Mouse (Mus musculus) midbrain, embryonic 15.5 days (tissue): ENCODE measurements around the gene Tpr. TPM values are rescaled to one million over a fixed set of nuclear protein-coding genes. Genes with fewer than 3 reads are reported as not detected.

Experiments
- ATAC-seq: fragments of 200-750 bp; cut with Nextera tagmentation; replicated peaks from 2 replicates; pipeline ENCODE4 v1.8.0; 2017; ENCODE audit warnings: moderate TSS enrichment
- H3K27ac ChIP-seq: fragments of 300-500 bp; sonication (generic); 2 replicates; pipeline ENCODE4 v1.5.1; 2015; ENCODE audit warnings: mild to moderate bottlenecking, inconsistent platforms
- H3K27me3 ChIP-seq: fragments of 300-500 bp; sonication (generic); replicated peaks from 2 replicates; pipeline ENCODE4 v1.6.1; 2015; ENCODE audit warnings: inconsistent platforms
- H3K36me3 ChIP-seq: fragments of 300-500 bp; sonication (generic); replicated peaks from 2 replicates; pipeline ENCODE4 v1.6.1; 2015; ENCODE audit warnings: inconsistent platforms
- H3K4me1 ChIP-seq: fragments of 300-500 bp; sonication (generic); 2 replicates; pipeline ENCODE4 v1.6.1; 2015; ENCODE audit warnings: inconsistent platforms
- H3K4me2 ChIP-seq: fragments of 300-500 bp; sonication (generic); 2 replicates; pipeline ENCODE4 v1.6.1; 2015; ENCODE audit warnings: inconsistent platforms, mild to moderate bottlenecking, moderate library complexity
- H3K4me3 ChIP-seq: fragments of 300-500 bp; sonication (generic); 2 replicates; pipeline ENCODE4 v1.5.1; 2015; ENCODE audit warnings: mild to moderate bottlenecking, inconsistent platforms
- H3K9ac ChIP-seq: fragments of 300-500 bp; sonication (generic); 2 replicates; pipeline ENCODE4 v1.6.1; 2015; ENCODE audit warnings: mild to moderate bottlenecking, inconsistent platforms
- H3K9me3 ChIP-seq: fragments of 300-500 bp; sonication (generic); 2 replicates; pipeline ENCODE4 v1.6.1; 2016; ENCODE audit warnings: inconsistent platforms
- WGBS: fragments of 180-500 bp; shearing (Covaris S2); methylation state at CpG from one replicate; pipeline ENCODE4 v1.1.7; 2015; ENCODE audit warnings: mixed read lengths; 5-methylcytosine and 5-hydroxymethylcytosine counted together
- polyA plus RNA-seq: library from polyadenylated mRNA; unstranded; fragments of >200 nt; fragmentation: Nextera tagmentation; extraction: Ambion mirVana; gene quantifications from 2 replicates; pipeline ENCODE4 v1.2.1, GENCODE M21; 2015

The Tpr gene
- polyA plus RNA-seq, 1 experiment from 2014 or later: 134 TPM

DNA sequence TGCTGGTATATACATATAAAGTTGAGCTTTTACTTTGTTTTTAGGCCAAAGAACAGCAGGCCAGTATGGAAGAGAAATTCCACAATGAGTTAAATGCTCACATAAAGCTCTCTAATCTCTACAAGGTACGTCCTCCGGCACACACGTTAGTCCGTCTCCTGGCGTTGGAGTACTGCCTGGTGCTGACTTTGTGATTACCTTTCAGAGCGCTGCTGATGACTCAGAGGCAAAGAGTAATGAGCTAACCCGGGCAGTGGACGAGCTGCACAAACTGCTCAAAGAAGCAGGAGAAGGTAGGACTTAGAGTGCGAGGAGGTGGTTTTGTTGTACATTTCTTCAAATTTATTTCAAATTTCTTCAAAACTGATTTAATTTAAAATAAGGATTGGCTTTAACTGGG, 14.6 kb downstream of the Tpr start:
- Histone ChIP-seq H3K27me3 (no peaks in the 10 kb centered on the region), H3K27ac (no peak overlapping the region), H3K4me2 (no peak overlapping the region), H3K9me3 (no peaks in the 10 kb centered on the region), H3K9ac (no peak overlapping the region), H3K4me3 (no peak overlapping the region), H3K4me1 (no peaks in the 10 kb centered on the region), H3K36me3 (peaks cover 54% of the 10 kb centered on the region)
- ATAC-seq: no peak
- WGBS: 95% methylated on average over 9 of the region's 9 CpGs

DNA sequence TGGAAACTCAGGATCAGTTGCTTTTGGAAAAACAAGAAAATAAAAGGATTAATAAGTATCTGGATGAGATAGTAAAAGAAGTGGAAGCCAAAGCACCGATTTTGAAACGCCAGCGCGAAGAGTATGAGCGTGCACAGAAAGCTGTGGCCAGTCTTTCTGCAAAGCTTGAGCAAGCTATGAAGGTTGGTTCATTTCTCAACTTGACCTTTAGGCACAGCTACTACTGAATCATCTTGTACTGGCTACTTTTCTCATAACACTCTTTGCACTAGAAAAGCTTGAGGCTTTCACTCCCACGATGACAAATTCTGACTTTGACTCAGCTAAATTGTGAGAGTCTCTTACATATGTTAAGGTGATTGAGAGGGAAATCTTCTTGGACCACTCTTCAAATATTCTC, 17.4 kb downstream of the Tpr start:
- Histone ChIP-seq H3K4me1 (no peaks in the 10 kb centered on the region), H3K27ac (no peak overlapping the region), H3K9me3 (no peaks in the 10 kb centered on the region), H3K27me3 (no peaks in the 10 kb centered on the region), H3K4me3 (no peak overlapping the region), H3K9ac (no peak overlapping the region), H3K36me3 (peaks cover 61% of the 10 kb centered on the region), H3K4me2 (no peak overlapping the region)
- 96% methylated on average over 6 of the region's 6 CpGs for WGBS
- no peak for ATAC-seq

DNA sequence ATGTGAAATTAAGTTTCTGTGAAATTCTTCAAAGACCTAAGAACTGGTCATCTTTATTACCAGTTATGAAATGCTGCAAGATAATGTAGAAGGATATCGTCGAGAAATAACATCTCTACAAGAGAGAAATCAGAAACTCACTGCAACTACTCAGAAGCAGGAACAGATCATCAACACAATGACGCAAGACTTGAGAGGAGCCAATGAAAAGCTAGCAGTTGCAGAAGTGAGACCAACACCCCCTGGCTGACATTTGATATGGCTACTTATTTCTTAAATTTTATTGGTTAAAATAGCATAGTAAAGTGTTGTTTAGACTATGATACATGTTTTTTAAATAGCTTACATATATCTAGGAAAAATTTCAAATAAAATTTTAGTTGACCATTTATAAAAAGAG, 23.4 kb downstream of the Tpr start:
- Histone ChIP-seq H3K27me3 (no peaks in the 10 kb centered on the region), H3K4me2 (no peak overlapping the region), H3K4me3 (no peak overlapping the region), H3K36me3 (peaks cover 60% of the 10 kb centered on the region), H3K4me1 (no peaks in the 10 kb centered on the region), H3K9me3 (no peaks in the 10 kb centered on the region), H3K27ac (no peak overlapping the region), H3K9ac (no peak overlapping the region)
- ATAC-seq: no peak
- 95% methylated on average over 3 of the region's 3 CpGs for WGBS

DNA sequence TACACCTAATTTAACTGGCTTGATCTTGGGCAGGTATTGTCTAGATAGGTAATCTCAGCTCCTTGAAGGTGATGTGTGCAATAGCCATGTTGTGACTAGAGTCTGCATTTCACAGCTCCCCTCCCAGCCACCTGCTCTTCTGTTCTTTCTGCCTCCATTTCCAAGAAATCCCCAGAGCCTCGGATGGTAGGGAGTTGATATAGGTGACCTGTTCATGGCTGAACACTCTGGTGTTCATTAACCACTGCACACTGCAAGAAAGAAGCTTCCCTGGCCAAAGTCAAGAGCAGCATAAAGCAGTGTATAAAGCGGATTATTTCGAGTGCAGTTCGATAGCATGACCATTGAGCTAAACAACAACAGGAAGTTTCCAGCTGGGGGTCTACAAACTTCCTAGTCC, 25.8 kb downstream of the Tpr start:
- Histone ChIP-seq H3K36me3 (peaks cover 60% of the 10 kb centered on the region), H3K27me3 (no peaks in the 10 kb centered on the region), H3K27ac (no peak overlapping the region), H3K9ac (no peak overlapping the region), H3K4me3 (no peak overlapping the region), H3K9me3 (no peaks in the 10 kb centered on the region), H3K4me1 (no peaks in the 10 kb centered on the region), H3K4me2 (no peak overlapping the region)
- WGBS: 97% methylated on average over 4 of the region's 4 CpGs
- ATAC-seq: no peak

DNA sequence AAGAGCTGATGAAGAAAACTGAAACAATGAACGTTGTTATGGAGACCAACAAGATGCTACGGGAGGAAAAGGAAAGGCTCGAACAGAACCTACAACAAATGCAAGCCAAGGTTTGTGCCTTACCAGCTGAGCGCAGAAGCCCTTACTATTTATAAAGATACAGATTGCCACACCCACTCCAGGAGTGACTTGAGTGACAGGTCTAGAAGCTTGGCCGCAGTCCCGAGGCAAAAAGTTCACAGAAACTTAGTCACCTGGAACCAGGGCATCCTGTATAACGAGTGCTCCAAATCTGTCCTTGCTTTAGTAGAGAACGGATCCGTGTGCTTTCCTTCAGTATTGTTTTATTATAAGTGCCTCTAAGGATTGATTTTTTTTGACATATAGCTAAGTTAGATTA, 33.0 kb downstream of the Tpr start:
- no peaks in the 10 kb centered on the region for H3K4me1 ChIP-seq
- no peak overlapping the region for H3K9ac ChIP-seq
- H3K27me3 ChIP-seq: no peaks in the 10 kb centered on the region
- H3K4me2 ChIP-seq: no peak overlapping the region
- H3K4me3 ChIP-seq: no peak overlapping the region
- no peak overlapping the region for H3K27ac ChIP-seq
- peaks cover 63% of the 10 kb centered on the region for H3K36me3 ChIP-seq
- 90% methylated on average over 9 of the region's 9 CpGs for WGBS
- no peaks in the 10 kb centered on the region for H3K9me3 ChIP-seq
- ATAC-seq: no peak

DNA sequence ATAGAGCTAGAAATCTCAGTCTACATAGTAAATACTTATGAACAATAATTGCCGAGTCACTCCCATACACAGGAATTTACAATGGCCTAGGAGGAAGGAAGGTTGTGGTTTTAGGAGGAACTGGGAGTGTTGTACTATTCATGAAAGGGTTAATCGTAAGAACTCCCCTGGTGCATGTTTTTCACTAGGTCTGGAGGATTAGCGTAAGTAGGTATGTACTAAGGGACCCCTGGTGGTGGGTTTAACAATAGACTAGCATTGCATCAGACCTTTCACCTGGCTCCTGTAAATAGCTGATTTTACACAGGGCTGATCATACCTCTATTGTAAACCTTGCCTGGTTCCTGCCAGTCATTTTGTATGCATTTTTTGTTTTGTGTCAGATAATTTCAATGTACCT, 33.6 kb downstream of the Tpr start:
- no peak overlapping the region for H3K4me3 ChIP-seq
- no peak overlapping the region for H3K4me2 ChIP-seq
- H3K36me3 ChIP-seq: peaks cover 66% of the 10 kb centered on the region
- 57% methylated on average over 3 of the region's 3 CpGs for WGBS
- ATAC-seq: no peak
- H3K4me1 ChIP-seq: no peaks in the 10 kb centered on the region
- H3K9ac ChIP-seq: no peak overlapping the region
- H3K9me3 ChIP-seq: no peaks in the 10 kb centered on the region
- H3K27me3 ChIP-seq: no peaks in the 10 kb centered on the region
- no peak overlapping the region for H3K27ac ChIP-seq

DNA sequence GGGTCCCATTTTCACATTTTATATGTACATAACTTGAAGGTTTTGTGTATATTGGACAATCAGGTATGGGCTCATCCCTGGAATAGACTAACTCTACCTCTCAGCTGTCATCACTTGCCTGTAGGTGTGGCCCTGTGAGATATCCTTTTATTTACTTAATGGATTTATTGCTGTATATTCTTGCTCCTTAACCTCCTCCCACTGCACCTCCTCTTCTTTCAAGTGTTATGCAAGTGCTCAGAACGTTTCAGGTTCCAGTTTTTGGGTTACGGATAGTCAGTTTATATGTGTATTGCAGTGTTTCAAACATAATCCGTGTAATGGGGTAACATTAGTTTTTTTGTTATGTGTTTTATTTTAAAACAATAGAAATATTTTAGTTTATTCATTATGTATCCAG, 46.0 kb downstream of the Tpr start:
- Histone ChIP-seq H3K4me1 (no peaks in the 10 kb centered on the region), H3K4me3 (no peak overlapping the region), H3K27ac (no peak overlapping the region), H3K27me3 (no peaks in the 10 kb centered on the region), H3K4me2 (no peak overlapping the region), H3K36me3 (peaks cover 57% of the 10 kb centered on the region), H3K9me3 (no peaks in the 10 kb centered on the region), H3K9ac (no peak overlapping the region)
- 98% methylated on average over 3 of the region's 3 CpGs for WGBS
- ATAC-seq: no peak

DNA sequence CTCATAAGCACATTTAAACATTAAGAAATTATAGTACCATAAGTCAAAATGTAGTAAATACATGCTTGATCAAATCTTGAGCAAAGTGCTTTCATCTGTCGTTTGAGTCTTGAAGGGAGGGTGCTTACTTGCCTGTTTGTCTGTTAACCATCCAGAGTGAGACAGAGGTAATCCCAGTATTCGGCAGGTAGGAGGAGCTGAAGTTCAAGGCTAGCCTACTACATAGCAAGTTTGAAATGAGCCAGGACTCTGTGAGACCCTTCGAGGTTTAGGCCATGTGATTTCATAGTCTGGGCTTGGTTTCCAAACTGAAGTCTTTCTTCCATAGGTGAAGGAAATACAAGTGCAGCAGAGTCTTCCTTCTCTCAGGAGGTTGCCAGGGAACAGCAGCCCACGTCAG, 49.1 kb downstream of the Tpr start:
- no peak for ATAC-seq
- WGBS: 83% methylated on average over 4 of the region's 4 CpGs

DNA sequence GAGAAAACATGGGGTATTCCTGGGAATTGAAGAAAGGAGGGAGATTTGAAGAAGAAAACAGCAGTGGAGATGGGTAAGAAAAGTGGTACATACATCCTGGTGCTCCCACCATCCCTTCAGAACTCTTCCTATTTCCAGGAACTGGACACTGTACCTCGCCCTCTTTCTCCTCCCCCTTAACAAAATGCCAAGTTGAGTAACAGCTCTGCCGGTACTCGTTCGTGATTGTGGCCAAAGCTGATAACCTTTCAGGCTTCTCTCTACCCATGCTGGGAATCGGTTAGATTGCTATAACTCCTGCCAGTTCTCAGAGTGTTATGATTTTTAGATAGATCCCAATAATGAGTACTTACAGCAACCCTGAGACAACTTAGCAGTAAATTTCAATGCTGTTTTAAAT, 66.3 kb downstream of the Tpr start:
- H3K36me3 ChIP-seq: no peaks in the 10 kb centered on the region
- no peak overlapping the region for H3K4me3 ChIP-seq
- WGBS: 94% methylated on average over 5 of the region's 5 CpGs
- H3K9ac ChIP-seq: no peak overlapping the region
- H3K4me1 ChIP-seq: no peaks in the 10 kb centered on the region
- H3K4me2 ChIP-seq: no peak overlapping the region
- no peak for ATAC-seq
- H3K9me3 ChIP-seq: no peaks in the 10 kb centered on the region
- no peak overlapping the region for H3K27ac ChIP-seq
- H3K27me3 ChIP-seq: no peaks in the 10 kb centered on the region

More for the DNA sequence above, 49.1 kb downstream of the Tpr start:
- Histone ChIP-seq H3K4me3 (no peak overlapping the region), H3K4me1 (no peaks in the 10 kb centered on the region), H3K4me2 (no peak overlapping the region), H3K9ac (no peak overlapping the region), H3K27ac (no peak overlapping the region), H3K36me3 (peaks cover 56% of the 10 kb centered on the region), H3K9me3 (no peaks in the 10 kb centered on the region), H3K27me3 (no peaks in the 10 kb centered on the region)

DNA sequence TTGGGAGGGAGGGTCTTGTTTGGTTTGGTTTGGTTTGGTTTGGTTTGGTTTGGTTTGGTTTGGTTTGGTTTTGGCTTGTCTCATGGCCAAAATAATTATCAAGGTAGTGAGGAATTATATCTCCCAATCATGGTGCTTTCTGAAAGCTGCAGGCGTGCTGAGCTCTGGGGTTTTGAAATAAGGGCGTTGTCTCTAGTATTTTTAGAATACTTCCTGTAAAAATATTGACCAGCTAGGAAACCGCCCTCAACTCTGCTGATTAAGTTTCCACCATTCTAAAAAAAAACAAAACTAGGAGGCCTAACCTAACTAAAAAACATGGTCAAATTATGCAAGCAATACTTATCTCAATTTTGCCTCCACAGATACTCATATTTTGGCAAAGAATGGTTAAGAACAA, 67.0 kb downstream of the Tpr start:
- Histone ChIP-seq H3K4me1 (no peaks in the 10 kb centered on the region), H3K9ac (no peak overlapping the region), H3K4me2 (no peak overlapping the region), H3K9me3 (no peaks in the 10 kb centered on the region), H3K27me3 (no peaks in the 10 kb centered on the region), H3K27ac (no peak overlapping the region), H3K36me3 (no peaks in the 10 kb centered on the region), H3K4me3 (no peak overlapping the region)
- no peak for ATAC-seq
- 87% methylated on average over 3 of the region's 3 CpGs for WGBS

DNA sequence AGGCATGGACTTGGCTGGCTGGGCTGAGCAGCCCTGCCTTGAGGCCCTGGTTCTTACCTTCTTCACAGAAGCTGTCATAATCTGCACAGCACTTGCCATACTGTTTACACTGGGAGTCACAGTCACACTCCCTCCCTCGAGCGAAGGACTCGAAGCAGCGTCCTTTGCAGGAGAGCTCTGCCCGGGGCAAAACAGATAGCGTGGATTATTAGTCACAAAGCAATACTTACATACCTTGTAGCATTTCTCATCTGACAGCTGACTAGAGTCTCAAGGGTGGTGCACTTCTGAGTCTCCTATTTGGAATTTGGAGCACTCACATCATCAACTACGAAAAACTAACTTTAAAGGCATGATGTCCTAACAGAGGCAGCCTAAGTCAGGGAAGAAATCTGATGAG, 68.0 kb downstream of the Tpr start:
- Histone ChIP-seq H3K4me2 (no peak overlapping the region), H3K9ac (no peak overlapping the region), H3K4me3 (no peak overlapping the region), H3K36me3 (no peaks in the 10 kb centered on the region), H3K9me3 (no peaks in the 10 kb centered on the region), H3K27ac (no peak overlapping the region), H3K4me1 (no peaks in the 10 kb centered on the region), H3K27me3 (no peaks in the 10 kb centered on the region)
- ATAC-seq: no peak
- whole genome bisulfite sequencing: 76% methylated on average over 7 of the region's 7 CpGs

DNA sequence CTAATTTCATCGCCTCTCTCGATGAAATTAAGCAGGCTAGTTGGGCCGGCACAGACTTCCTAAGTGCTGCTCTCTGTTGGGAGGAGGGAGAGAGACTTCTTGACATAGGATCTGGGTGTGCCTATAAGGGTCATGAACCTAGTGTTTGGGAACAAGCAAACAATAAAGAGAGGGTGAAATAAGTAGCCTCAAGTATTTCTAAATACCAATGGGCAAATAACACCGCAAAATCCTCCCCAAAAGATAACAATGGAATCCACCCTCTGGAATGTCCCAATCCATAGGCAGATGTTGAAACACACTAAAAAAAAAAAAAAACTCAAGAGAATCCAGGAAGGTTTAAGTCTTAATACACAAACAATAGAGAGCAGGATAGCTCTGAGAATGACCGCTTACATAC, 70.4 kb downstream of the Tpr start:
- 76% methylated on average over 5 of the region's 5 CpGs for WGBS
- H3K9me3 ChIP-seq: no peaks in the 10 kb centered on the region
- no peak overlapping the region for H3K9ac ChIP-seq
- H3K27ac ChIP-seq: no peak overlapping the region
- H3K27me3 ChIP-seq: no peaks in the 10 kb centered on the region
- ATAC-seq: no peak
- H3K4me2 ChIP-seq: no peak overlapping the region
- H3K4me1 ChIP-seq: no peaks in the 10 kb centered on the region
- H3K36me3 ChIP-seq: no peaks in the 10 kb centered on the region
- H3K4me3 ChIP-seq: no peak overlapping the region

DNA sequence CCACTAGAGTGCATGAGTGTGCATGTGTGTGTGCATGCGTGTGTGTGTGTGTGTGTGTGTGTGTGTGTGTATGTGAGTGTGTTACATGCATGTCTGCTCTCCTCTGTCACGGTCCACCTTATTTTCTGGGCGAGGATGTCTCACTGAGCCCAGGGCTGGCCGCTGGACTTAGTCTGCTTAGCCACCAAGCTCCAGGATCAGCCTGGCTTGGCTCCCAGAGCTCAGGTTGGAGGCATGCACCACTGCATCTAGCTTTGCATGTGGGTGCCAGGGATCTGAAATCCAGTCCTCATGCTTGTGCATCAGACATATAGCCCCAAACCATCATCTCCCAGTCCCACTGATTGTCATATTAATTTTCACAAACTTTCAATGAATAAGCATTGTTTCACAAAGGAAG, 71.1 kb downstream of the Tpr start:
- WGBS: 85% methylated on average over 4 of the region's 4 CpGs
- Histone ChIP-seq H3K27me3 (no peaks in the 10 kb centered on the region), H3K36me3 (no peaks in the 10 kb centered on the region), H3K4me1 (no peaks in the 10 kb centered on the region), H3K4me3 (no peak overlapping the region), H3K27ac (no peak overlapping the region), H3K9me3 (no peaks in the 10 kb centered on the region), H3K9ac (no peak overlapping the region), H3K4me2 (no peak overlapping the region)
- no peak for ATAC-seq

DNA sequence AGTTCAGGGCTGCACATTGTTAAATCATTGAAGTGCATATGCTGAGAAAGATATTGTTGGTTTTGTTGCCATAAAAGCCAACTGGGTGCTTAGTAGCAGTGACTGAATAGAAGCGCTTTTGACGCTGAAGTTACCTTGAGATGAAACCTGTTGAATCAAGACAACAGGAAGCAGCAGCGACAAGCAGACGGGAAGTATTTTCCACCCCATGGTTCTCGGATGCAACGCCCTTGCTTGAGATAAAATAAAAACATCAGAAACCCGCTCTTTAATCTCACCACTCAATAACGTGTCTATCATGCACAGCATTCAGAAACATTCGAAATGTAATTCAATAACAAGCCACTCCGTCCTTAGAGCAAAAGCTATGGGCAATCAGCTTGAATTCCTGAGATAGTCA, 72.7 kb downstream of the Tpr start:
- Histone ChIP-seq H3K9me3 (no peaks in the 10 kb centered on the region), H3K9ac (no peak overlapping the region), H3K4me1 (no peaks in the 10 kb centered on the region), H3K4me3 (no peak overlapping the region), H3K4me2 (no peak overlapping the region), H3K27ac (no peak overlapping the region), H3K27me3 (no peaks in the 10 kb centered on the region), H3K36me3 (no peaks in the 10 kb centered on the region)
- WGBS: 87% methylated on average over 10 of the region's 10 CpGs
- ATAC-seq: no peak
